Mouse (Mus musculus) forebrain, embryonic 10.5 days (tissue): ENCODE measurements at regions not wholly inside any gene's neighbourhood (a gene's known extent, or its start where the extent isn't known, plus 50 kb on each side); places are given as distances from the start of the nearest gene placed in this dataset.

Experiments
- DNase-seq: peaks from one replicate; pipeline ENCODE4 v3.0.0-alpha.2; 2017; ENCODE audit warnings: low spot score; ENCODE audit errors: extremely low spot score
- H3K27ac ChIP-seq: fragments of 300-500 bp; sonication (generic); 2 replicates; pipeline ENCODE4 v1.5.1; 2016; ENCODE audit warnings: mild to moderate bottlenecking
- H3K27me3 ChIP-seq: fragments of 300-500 bp; sonication (generic); 2 replicates; pipeline ENCODE4 v1.6.1; 2016; ENCODE audit warnings: mild to moderate bottlenecking; ENCODE audit not compliant: poor library complexity, severe bottlenecking
- H3K36me3 ChIP-seq: fragments of 300-500 bp; sonication (generic); replicated peaks from 2 replicates; pipeline ENCODE4 v1.6.1; 2016; ENCODE audit warnings: mild to moderate bottlenecking, moderate library complexity
- H3K4me1 ChIP-seq: fragments of 300-500 bp; sonication (generic); 2 replicates; pipeline ENCODE4 v1.6.1; 2016
- H3K4me3 ChIP-seq: fragments of 300-500 bp; sonication (generic); 2 replicates; pipeline ENCODE4 v1.5.1; 2016; ENCODE audit warnings: mild to moderate bottlenecking, moderate library complexity
- H3K9me3 ChIP-seq: fragments of 300-500 bp; sonication (generic); 2 replicates; pipeline ENCODE4 v1.6.1; 2016; ENCODE audit warnings: mild to moderate bottlenecking, moderate library complexity
- WGBS: fragments of 180-500 bp; shearing (Covaris S2); methylation state at CpG from one replicate; pipeline ENCODE4 v1.1.7; 2016; 5-methylcytosine and 5-hydroxymethylcytosine counted together

DNA sequence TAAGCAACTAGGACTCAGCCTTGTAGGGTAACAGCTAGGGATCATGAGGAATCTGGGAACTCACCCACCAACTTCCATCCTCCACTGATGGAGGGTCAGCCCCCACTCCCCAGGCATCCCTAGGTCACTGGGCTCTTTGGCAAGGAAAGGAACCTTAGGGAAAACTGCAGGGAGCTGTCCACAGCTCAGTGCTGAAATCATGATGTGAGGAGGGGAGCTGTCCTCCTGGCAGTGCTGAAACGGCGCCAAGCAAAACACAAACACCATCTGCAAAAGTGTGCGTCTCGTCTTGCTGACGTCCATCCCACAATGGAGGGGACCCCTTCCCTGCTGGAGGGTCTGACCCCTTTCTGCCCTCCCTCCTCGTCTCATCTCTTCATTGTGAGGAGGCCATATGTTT is 68.6 kb upstream of the Rph3a start:
- Histone ChIP-seq H3K36me3 (no peaks in the 10 kb centered on the region), H3K27ac (no peak overlapping the region), H3K27me3 (no peaks in the 10 kb centered on the region), H3K4me3 (no peak overlapping the region), H3K9me3 (peaks cover 5% of the 10 kb centered on the region; the same call in 1 of the 2 replicates), H3K4me1 (no peaks in the 10 kb centered on the region)
- peak; percentile 52 for DNase-seq
- 20% methylated on average over 6 of the region's 6 CpGs for WGBS

DNA sequence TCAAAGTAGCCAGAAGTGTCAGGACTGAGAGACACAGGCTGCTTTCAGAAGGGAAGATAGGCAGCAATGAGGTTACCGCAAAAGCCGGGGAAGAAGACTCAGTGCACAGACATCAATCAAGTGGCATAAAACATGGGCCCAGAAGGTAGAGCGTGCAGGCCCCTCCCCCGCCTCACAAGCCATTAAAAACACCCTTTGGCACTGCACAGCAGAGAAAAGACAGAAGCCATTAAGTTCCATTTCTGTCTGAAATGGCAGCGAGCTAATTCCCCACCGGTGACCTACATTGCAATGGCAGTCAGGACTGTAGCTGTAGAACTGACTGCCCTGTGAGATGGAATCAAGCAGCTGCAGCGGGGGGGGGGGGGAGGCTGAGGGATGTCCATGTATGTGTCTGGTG is 66.8 kb upstream of the Rph3a start:
- no peaks in the 10 kb centered on the region for H3K4me1 ChIP-seq
- no peak overlapping the region for H3K27ac ChIP-seq
- 87% methylated on average over 7 of the region's 7 CpGs for WGBS
- no peak overlapping the region for H3K4me3 ChIP-seq
- peaks cover 2% of the 10 kb centered on the region; the same call in 1 of the 2 replicates for H3K9me3 ChIP-seq
- no peaks in the 10 kb centered on the region for H3K27me3 ChIP-seq
- no peak for DNase-seq
- no peaks in the 10 kb centered on the region for H3K36me3 ChIP-seq

DNA sequence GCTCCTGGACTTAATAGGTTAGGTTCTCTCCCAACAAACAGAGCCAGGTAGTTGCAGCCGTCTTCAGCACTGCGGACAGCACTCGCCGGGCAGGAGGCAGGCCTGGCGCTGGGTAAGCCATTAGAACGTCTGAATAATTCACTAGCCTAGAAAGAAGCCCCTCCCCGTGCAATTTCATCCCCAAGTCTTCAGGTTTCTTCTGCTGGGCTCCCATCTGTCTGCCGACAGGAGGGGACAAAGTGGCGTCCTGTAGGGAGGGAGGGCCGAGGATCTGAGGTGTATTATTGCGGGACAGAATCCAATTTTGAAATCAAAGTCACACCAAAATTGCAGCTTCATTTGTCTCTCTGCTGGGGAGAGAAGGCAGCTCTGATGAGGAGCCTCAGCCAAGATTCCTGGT is 58.9 kb upstream of the Rph3a start:
- peaks cover 8% of the 10 kb centered on the region; the same call in 1 of the 2 replicates for H3K4me1 ChIP-seq
- H3K27me3 ChIP-seq: no peaks in the 10 kb centered on the region
- 4% methylated on average over 11 of the region's 11 CpGs for WGBS
- DNase-seq: peak; percentile 36
- no peaks in the 10 kb centered on the region for H3K36me3 ChIP-seq
- H3K4me3 ChIP-seq: no peak overlapping the region
- H3K9me3 ChIP-seq: no peaks in the 10 kb centered on the region
- no peak overlapping the region for H3K27ac ChIP-seq

DNA sequence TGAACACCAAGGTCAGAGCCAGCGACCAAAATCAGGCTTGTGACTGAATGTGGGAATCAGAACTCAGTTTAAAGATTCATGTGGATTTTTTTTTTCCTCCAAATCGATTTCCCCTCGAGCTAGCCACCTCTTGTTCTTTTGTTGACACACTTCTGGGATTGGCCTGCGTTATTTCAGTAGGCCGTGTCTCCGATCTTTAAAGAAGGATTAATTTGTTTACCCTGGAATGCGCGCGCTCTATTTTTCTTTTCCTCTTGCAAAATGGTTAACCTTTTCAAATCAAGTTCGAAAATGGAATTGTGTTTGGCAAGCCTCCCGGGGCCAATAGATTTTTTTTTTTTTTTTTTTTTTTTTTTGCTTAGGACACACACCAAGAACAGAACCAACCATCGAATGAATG is 54.8 kb upstream of the Rph3a start:
- no peak overlapping the region for H3K27ac ChIP-seq
- no peak for DNase-seq
- 79% methylated on average over 12 of the region's 12 CpGs for WGBS
- H3K4me1 ChIP-seq: peaks cover 13% of the 10 kb centered on the region; the same call in 1 of the 2 replicates
- H3K9me3 ChIP-seq: no peaks in the 10 kb centered on the region
- H3K4me3 ChIP-seq: no peak overlapping the region
- H3K27me3 ChIP-seq: no peaks in the 10 kb centered on the region
- no peaks in the 10 kb centered on the region for H3K36me3 ChIP-seq

DNA sequence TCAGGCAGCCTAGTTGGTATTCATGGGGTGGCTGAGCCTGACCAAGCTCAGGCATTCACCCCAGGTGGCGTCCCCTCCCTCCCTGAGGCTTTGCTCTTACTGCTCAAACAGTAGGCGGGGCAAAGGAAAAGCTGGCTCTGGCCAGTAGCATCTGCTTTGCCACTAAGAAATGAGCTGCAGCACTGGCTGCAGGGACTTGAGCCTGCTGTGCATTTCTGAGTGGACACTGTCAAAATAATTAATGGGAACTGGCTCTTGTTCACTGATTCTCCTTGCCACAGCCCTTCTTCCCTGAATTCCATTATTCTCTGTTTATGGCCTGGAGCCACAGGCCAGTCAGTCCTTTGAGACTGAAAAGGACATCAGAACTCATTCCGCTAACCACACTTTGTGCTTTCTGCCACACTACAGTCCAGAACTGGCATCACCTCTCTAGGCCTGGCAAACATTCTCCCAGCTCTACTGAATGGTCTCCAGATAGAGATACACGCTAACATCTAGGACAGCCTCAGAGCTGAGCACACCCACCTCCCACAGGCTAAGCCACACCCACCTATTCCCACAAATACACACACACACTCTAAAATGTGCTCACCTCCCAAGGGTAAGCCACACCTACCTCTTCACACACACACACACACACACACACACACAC is 53.2 kb upstream of the Rph3a start:
- 47% methylated on average over 4 of the region's 4 CpGs for whole genome bisulfite sequencing
- Histone ChIP-seq H3K4me3 (no peak overlapping the region), H3K9me3 (no peaks in the 10 kb centered on the region), H3K4me1 (peaks cover 5% of the 10 kb centered on the region; the same call in 1 of the 2 replicates), H3K27ac (no peak overlapping the region), H3K36me3 (no peaks in the 10 kb centered on the region), H3K27me3 (no peaks in the 10 kb centered on the region)
- no peak for DNase-seq

DNA sequence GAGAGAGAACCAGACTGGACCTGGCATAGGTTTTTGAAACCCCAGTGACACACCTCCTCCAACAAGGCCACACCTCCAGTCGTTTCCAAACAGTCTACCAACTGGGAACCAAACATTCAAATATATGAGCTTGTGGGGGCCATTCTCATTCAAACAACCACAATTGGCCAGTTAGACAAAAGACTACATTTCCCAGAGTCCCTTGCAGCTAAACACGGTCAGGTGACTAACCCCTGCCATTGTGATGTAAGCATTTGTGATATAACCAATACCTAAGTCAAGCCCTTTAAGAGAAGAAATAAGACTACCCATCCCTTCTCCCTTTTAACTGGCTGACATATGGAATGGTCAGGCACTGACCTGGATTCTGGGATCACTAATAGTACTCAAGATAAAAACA is 51.8 kb upstream of the Rph3a start:
- WGBS: 68% methylated on average over 2 of the region's 2 CpGs
- no peaks in the 10 kb centered on the region for H3K27me3 ChIP-seq
- H3K4me3 ChIP-seq: no peak overlapping the region
- DNase-seq: no peak
- no peak overlapping the region for H3K27ac ChIP-seq
- no peaks in the 10 kb centered on the region for H3K9me3 ChIP-seq
- H3K36me3 ChIP-seq: no peaks in the 10 kb centered on the region
- peaks cover 5% of the 10 kb centered on the region; the same call in 1 of the 2 replicates for H3K4me1 ChIP-seq
